Mouse (Mus musculus) heart, embryonic 13.5 days (tissue): ENCODE results near the gene Ptchd3. TPM values are rescaled to one million over a fixed set of nuclear protein-coding genes. Genes with fewer than 3 reads are reported as not detected.
A peak's percentile ranks its signal among the peaks of the same experiment; 100 is the strongest.

Source experiments
- ATAC-seq: fragments of 200-750 bp; cut with Nextera tagmentation; 2 replicates; pipeline ENCODE4 v1.8.0; 2017; ENCODE audit warnings: moderate TSS enrichment; ENCODE audit not compliant: insufficient number of reproducible peaks, low FRiP score, low TSS enrichment; ENCODE audit errors: extremely low read depth
- H3K27ac ChIP-seq: fragments of 300-500 bp; sonication (generic); replicated peaks from 2 replicates; pipeline ENCODE4 v1.5.1; 2015; ENCODE audit warnings: moderate library complexity, mild to moderate bottlenecking, inconsistent platforms
- H3K27me3 ChIP-seq: fragments of 300-500 bp; sonication (generic); replicated peaks from 2 replicates; pipeline ENCODE4 v1.6.1; 2015; ENCODE audit warnings: mild to moderate bottlenecking, inconsistent platforms
- H3K36me3 ChIP-seq: fragments of 300-500 bp; sonication (generic); 2 replicates; pipeline ENCODE4 v1.6.1; 2015; ENCODE audit warnings: mild to moderate bottlenecking, inconsistent platforms
- H3K4me1 ChIP-seq: fragments of 300-500 bp; sonication (generic); 2 replicates; pipeline ENCODE4 v1.6.1; 2015; ENCODE audit warnings: inconsistent platforms
- H3K4me2 ChIP-seq: fragments of 300-500 bp; sonication (generic); 2 replicates; pipeline ENCODE4 v1.6.1; 2015; ENCODE audit warnings: inconsistent platforms, mild to moderate bottlenecking, moderate library complexity
- H3K4me3 ChIP-seq: fragments of 300-500 bp; sonication (generic); 2 replicates; pipeline ENCODE4 v1.5.1; 2015; ENCODE audit warnings: moderate library complexity, mild to moderate bottlenecking, inconsistent platforms
- H3K9ac ChIP-seq: fragments of 300-500 bp; sonication (generic); 2 replicates; pipeline ENCODE4 v1.6.1; 2015; ENCODE audit warnings: inconsistent platforms, mild to moderate bottlenecking, moderate library complexity
- H3K9me3 ChIP-seq: fragments of 300-500 bp; sonication (generic); 2 replicates; pipeline ENCODE4 v1.6.1; 2016; ENCODE audit warnings: inconsistent platforms
- WGBS: fragments of 180-500 bp; shearing (Covaris S2); methylation state at CpG from one replicate; pipeline ENCODE4 v1.1.7; 2015; ENCODE audit warnings: mixed read lengths; 5-methylcytosine and 5-hydroxymethylcytosine counted together
- polyA plus RNA-seq: library from polyadenylated mRNA; unstranded; fragments of >200 nt; fragmentation: Nextera tagmentation; extraction: Ambion mirVana; gene quantifications from 2 replicates; pipeline ENCODE4 v1.2.1, GENCODE M21; 2015

Ptchd3 gene
- polyA plus RNA-seq, 1 experiment from 2014 or later: 0.04 TPM

DNA sequence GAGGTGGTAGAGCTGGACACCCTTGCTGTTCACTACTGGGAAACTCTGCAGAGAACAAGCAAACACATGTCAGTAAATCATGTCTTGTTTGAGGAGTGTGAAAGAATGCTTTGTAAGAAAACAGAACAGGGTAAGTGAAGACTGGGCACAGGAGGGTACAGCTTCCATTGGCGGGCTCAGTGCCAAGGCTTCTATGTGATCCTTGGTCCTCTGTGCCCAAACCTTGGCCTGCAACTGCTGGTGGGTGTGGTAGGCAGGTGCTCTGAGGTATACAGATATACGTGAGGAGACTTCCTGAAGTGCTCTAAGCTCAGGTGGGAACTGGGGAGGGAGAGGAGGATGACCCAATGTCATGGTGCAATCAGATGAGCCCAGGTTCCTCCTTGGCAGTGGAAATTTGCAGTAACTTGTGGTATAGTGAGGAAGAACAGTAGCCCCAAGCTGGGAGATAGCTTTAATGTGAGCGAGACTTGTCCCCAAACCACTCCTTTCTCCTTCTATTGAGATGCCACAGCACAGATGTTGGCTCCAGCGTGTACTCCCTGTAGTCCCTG is 30.2 kb upstream of the Ptchd3 start:
- Histone ChIP-seq H3K27ac (no peak overlapping the region), H3K9me3 (no peaks in the 10 kb centered on the region)
- no peak for ATAC-seq

DNA sequence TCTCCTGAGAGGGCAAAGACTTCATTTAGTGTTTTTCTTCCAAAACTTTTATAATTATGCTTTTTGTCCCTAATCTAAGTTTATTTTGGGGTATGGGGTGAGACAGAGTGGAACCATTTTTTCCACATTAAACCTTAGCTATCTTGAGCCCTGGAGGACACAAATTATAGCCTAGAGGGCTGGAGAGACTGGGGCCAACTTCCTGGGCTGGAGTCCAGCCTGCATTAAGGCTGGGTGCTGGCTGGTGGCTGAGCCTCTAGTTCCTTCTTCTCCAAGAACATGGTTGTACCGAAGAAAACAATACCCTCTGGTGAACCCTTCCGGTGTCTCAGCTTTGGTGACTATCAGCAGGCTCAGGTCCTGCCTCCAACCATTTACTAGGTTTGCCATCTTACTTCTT is 27.3 kb upstream of the Ptchd3 start:
- no peak for ATAC-seq
- WGBS: 85% methylated on average over 2 of the region's 2 CpGs
- Histone ChIP-seq H3K27me3 (no peaks in the 10 kb centered on the region; the same call in 1 of the 2 replicates), H3K4me1 (no peaks in the 10 kb centered on the region), H3K27ac (no peak overlapping the region), H3K9me3 (no peaks in the 10 kb centered on the region), H3K9ac (no peak overlapping the region), H3K4me3 (no peak overlapping the region), H3K4me2 (no peak overlapping the region), H3K36me3 (no peaks in the 10 kb centered on the region)

More for the DNA sequence above, 30.2 kb upstream of the Ptchd3 start:
- no peak overlapping the region for H3K4me2 ChIP-seq
- peaks cover 7% of the 10 kb centered on the region for H3K4me1 ChIP-seq
- no peaks in the 10 kb centered on the region for H3K36me3 ChIP-seq
- H3K4me3 ChIP-seq: no peak overlapping the region
- no peak overlapping the region for H3K9ac ChIP-seq
- H3K27me3 ChIP-seq: no peaks in the 10 kb centered on the region
- WGBS: 68% methylated on average over 4 of the region's 4 CpGs

GRCm38 (mm10) chr11:121804258-121805027 is 25.6 kb upstream of the Ptchd3 start:
- no peak overlapping the region for H3K4me3 ChIP-seq
- no peak for ATAC-seq
- WGBS: 77% methylated on average over 5 of the region's 5 CpGs
- no peaks in the 10 kb centered on the region for H3K9me3 ChIP-seq
- no peaks in the 10 kb centered on the region for H3K36me3 ChIP-seq
- H3K4me1 ChIP-seq: no peaks in the 10 kb centered on the region
- H3K9ac ChIP-seq: no peak overlapping the region
- no peak overlapping the region for H3K4me2 ChIP-seq
- no peak overlapping the region for H3K27ac ChIP-seq
- H3K27me3 ChIP-seq: peaks cover 4% of the 10 kb centered on the region; the same call in 1 of the 2 replicates

- H3K4me1 ChIP-seq: no peaks in the 10 kb centered on the region
- WGBS: 2% methylated on average over 4 of the region's 4 CpGs
- no peaks in the 10 kb centered on the region for H3K36me3 ChIP-seq
- H3K9ac ChIP-seq: no peak overlapping the region; the same call in 1 of the 2 replicates
- ATAC-seq: no peak; the same call in 1 of the 2 replicates
- peaks cover 8% of the 10 kb centered on the region; the same call in 1 of the 2 replicates for H3K27me3 ChIP-seq
- H3K4me2 ChIP-seq: no peak overlapping the region
- H3K4me3 ChIP-seq: no peak overlapping the region
- H3K27ac ChIP-seq: no peak overlapping the region
- H3K9me3 ChIP-seq: no peaks in the 10 kb centered on the region
Observed at GRCm38 (mm10) chr11:121808204-121808852, 21.7 kb upstream of the Ptchd3 start.

- Histone ChIP-seq H3K27me3 (peaks cover 8% of the 10 kb centered on the region; the same call in 1 of the 2 replicates), H3K9ac (no peak overlapping the region; the same call in 1 of the 2 replicates), H3K36me3 (no peaks in the 10 kb centered on the region), H3K4me3 (no peak overlapping the region), H3K27ac (no peak overlapping the region), H3K4me1 (no peaks in the 10 kb centered on the region), H3K4me2 (no peak overlapping the region), H3K9me3 (no peaks in the 10 kb centered on the region)
- no peak for ATAC-seq
- WGBS: 38% methylated on average over 1 of the region's 1 CpGs
Observed at GRCm38 (mm10) chr11:121808866-121809265, 21.2 kb upstream of the Ptchd3 start.

GRCm38 (mm10) chr11:121845923-121846322 is 15.9 kb downstream of the Ptchd3 start:
- Histone ChIP-seq H3K9me3 (no peaks in the 10 kb centered on the region), H3K4me3 (no peak overlapping the region), H3K27ac (no peak overlapping the region), H3K4me1 (no peaks in the 10 kb centered on the region), H3K4me2 (no peak overlapping the region), H3K36me3 (no peaks in the 10 kb centered on the region), H3K27me3 (no peaks in the 10 kb centered on the region), H3K9ac (no peak overlapping the region)
- no peak for ATAC-seq
- WGBS: 46% methylated on average over 2 of the region's 2 CpGs

GRCm38 (mm10) chr11:121847790-121848299 is 17.8 kb downstream of the Ptchd3 start:
- Histone ChIP-seq H3K4me2 (peak overlapping the region; percentile 74), H3K27ac (peak overlapping the region; percentile 76), H3K4me3 (peak overlapping the region; percentile 57), H3K9ac (peak overlapping the region; percentile 76), H3K36me3 (no peaks in the 10 kb centered on the region), H3K27me3 (no peaks in the 10 kb centered on the region), H3K4me1 (no peaks in the 10 kb centered on the region), H3K9me3 (peaks cover 8% of the 10 kb centered on the region; the same call in 1 of the 2 replicates)
- ATAC-seq: peak; percentile 88
- under 1% methylated on average over 11 of the region's 11 CpGs for WGBS

Other genes starting within 250 kb of the Ptchd3 start
- gene B3gntl1, start 157.1 kb upstream of the Ptchd3 start, polyA plus RNA-seq: 6.0 and 6.4 TPM in 2 replicates
- 12.3 and 12.5 TPM in 2 replicates for gene Metrnl, start 128.7 kb upstream of the Ptchd3 start, polyA plus RNA-seq